Mouse (Mus musculus): ENCODE results near the gene Zfp346.

GRCm38 (mm10) chr13:55181786-55182172, 76.7 kb downstream of the Zfp346 start:
- no peak for TF ChIP-seq FLI1 (IDR thresholded peaks at IDR 0.05; ENCODE audit: low read length)
- no peak for TF ChIP-seq GATA1 (IDR thresholded peaks at IDR 0.05; ENCODE audit: borderline replicate concordance, low read length)

Measured in megakaryocyte, embryonic 14.5 days (primary cell).